In genomic region chr3:95667521-95667920, GRCm38 (mm10) we compare ENCODE assay signal across 7 mouse cellular contexts. TPM values are rescaled to one million over a fixed set of nuclear protein-coding genes. Genes with fewer than 3 reads are reported as not detected.
DNase-seq lines count a peak whose midpoint lies in the region; ATAC-seq lines count a peak whose summit lies in the region.

No protein-coding gene starts in this region.

- H3K36me3 ChIP-seq in lung, embryonic 16.5 days (ENCODE audit: control insufficient read depth, insufficient read depth, low read length), result peaks cover 20% of the 10 kb centered on the region
- H3K36me3 ChIP-seq in embryonic facial prominence, embryonic 15.5 days, result peaks cover 46% of the 10 kb centered on the region
- H3K36me3 ChIP-seq in intestine, embryonic 15.5 days, result peaks cover 8% of the 10 kb centered on the region; the same call in 1 of the 2 replicates
- H3K36me3 ChIP-seq in neural tube, embryonic 15.5 days, result peaks cover 21% of the 10 kb centered on the region

- 23% methylated on average over 4 of the region's 4 CpGs for WGBS in lung, embryonic 16.5 days
- 44% methylated on average over 4 of the region's 4 CpGs for WGBS in embryonic facial prominence, embryonic 15.5 days
- 35% methylated on average over 4 of the region's 4 CpGs for WGBS in intestine, embryonic 15.5 days
- 57% methylated on average over 4 of the region's 4 CpGs for WGBS in neural tube, embryonic 15.5 days

- H3K27ac ChIP-seq in lung, embryonic 16.5 days (ENCODE audit: low read length), result peak overlapping the region; percentile 97
- H3K27ac ChIP-seq in embryonic facial prominence, embryonic 15.5 days (replicated peaks), result peak overlapping the region; percentile 84
- H3K27ac ChIP-seq in intestine, embryonic 15.5 days, result peak overlapping the region; percentile 72
- peak overlapping the region; percentile 76 for H3K27ac ChIP-seq in neural tube, embryonic 15.5 days (replicated peaks)

- H3K9me3 ChIP-seq in lung, embryonic 16.5 days (ENCODE audit: control insufficient read depth, low read length), result no peaks in the 10 kb centered on the region
- no peaks in the 10 kb centered on the region for H3K9me3 ChIP-seq in embryonic facial prominence, embryonic 15.5 days (replicated peaks)
- H3K9me3 ChIP-seq in intestine, embryonic 15.5 days, result no peaks in the 10 kb centered on the region
- H3K9me3 ChIP-seq in neural tube, embryonic 15.5 days (replicated peaks), result no peaks in the 10 kb centered on the region

- H3K4me2 ChIP-seq in lung, embryonic 16.5 days (ENCODE audit: low read depth, low read length), result peak overlapping the region; percentile 25; the same call in 1 of the 2 replicates
- no peak overlapping the region for H3K4me2 ChIP-seq in embryonic facial prominence, embryonic 15.5 days (replicated peaks)
- 0 out of 2 replicates have a peak overlapping the region, but pooled peaks have one; percentile 22 for H3K4me2 ChIP-seq in intestine, embryonic 15.5 days (replicated peaks)
- peak overlapping the region; percentile 1; the same call in 1 of the 2 replicates for H3K4me2 ChIP-seq in neural tube, embryonic 15.5 days

- ATAC-seq in lung, embryonic 16.5 days (ENCODE audit: low read depth), result peak; percentile 8; the same call in 1 of the 2 replicates
- ATAC-seq in embryonic facial prominence, embryonic 15.5 days (ENCODE audit: insufficient number of reproducible peaks, low FRiP score, low TSS enrichment, low read depth), result no peak
- no peak for ATAC-seq in intestine, embryonic 15.5 days
- no peak for ATAC-seq in neural tube, embryonic 15.5 days (ENCODE audit: low FRiP score)

- H3K4me1 ChIP-seq in lung, embryonic 16.5 days (replicated peaks; ENCODE audit: control insufficient read depth, insufficient read depth, low read length), result peaks cover 54% of the 10 kb centered on the region
- H3K4me1 ChIP-seq in embryonic facial prominence, embryonic 15.5 days, result peaks cover 51% of the 10 kb centered on the region
- peaks cover 58% of the 10 kb centered on the region for H3K4me1 ChIP-seq in intestine, embryonic 15.5 days (replicated peaks)
- peaks cover 57% of the 10 kb centered on the region for H3K4me1 ChIP-seq in neural tube, embryonic 15.5 days

- peak overlapping the region; percentile 53 for H3K9ac ChIP-seq in lung, embryonic 16.5 days (ENCODE audit: low read length)
- H3K9ac ChIP-seq in embryonic facial prominence, embryonic 15.5 days, result no peak overlapping the region
- H3K9ac ChIP-seq in intestine, embryonic 15.5 days, result no peak overlapping the region; the same call in 1 of the 2 replicates
- H3K9ac ChIP-seq in neural tube, embryonic 15.5 days (replicated peaks), result no peak overlapping the region; the same call in 1 of the 2 replicates

- no peak for DNase-seq in lung, postnatal 36 days
- no peak for DNase-seq in layer of hippocampus, postnatal 14 days (ENCODE audit: low spot score in 2 of 2)
- DNase-seq in cerebellum, adult 18-20 months, result no peak

- no peak overlapping the region for H3K4me3 ChIP-seq in lung, embryonic 16.5 days (ENCODE audit: low read length)
- no peak overlapping the region for H3K4me3 ChIP-seq in embryonic facial prominence, embryonic 15.5 days (replicated peaks)
- no peak overlapping the region for H3K4me3 ChIP-seq in intestine, embryonic 15.5 days (replicated peaks)
- H3K4me3 ChIP-seq in neural tube, embryonic 15.5 days (replicated peaks), result no peak overlapping the region

- no peaks in the 10 kb centered on the region for H3K27me3 ChIP-seq in lung, embryonic 16.5 days (ENCODE audit: control insufficient read depth, insufficient read depth, low read depth, low read length)
- no peaks in the 10 kb centered on the region for H3K27me3 ChIP-seq in embryonic facial prominence, embryonic 15.5 days
- no peaks in the 10 kb centered on the region for H3K27me3 ChIP-seq in intestine, embryonic 15.5 days (replicated peaks)
- H3K27me3 ChIP-seq in neural tube, embryonic 15.5 days (replicated peaks), result no peaks in the 10 kb centered on the region

RNA-seq across cellular contexts. Expression of gene Mcl1, which starts 8.9 kb away (rescaled TPM):
- 23.1 and 31.7 TPM in 2 replicates for polyA plus RNA-seq in lung, embryonic 16.5 days (2015; fragmentation: Nextera tagmentation; extraction: Ambion mirVana)
- polyA plus RNA-seq in embryonic facial prominence, embryonic 15.5 days (2015; fragmentation: Nextera tagmentation; extraction: Ambion mirVana), result 51.8 and 55.4 TPM in 2 replicates
- polyA plus RNA-seq in intestine, embryonic 15.5 days (2015; fragmentation: Nextera tagmentation; extraction: Ambion mirVana), result 50.5 and 52.3 TPM in 2 replicates
- 41.4 and 42.0 TPM in 2 replicates for polyA plus RNA-seq in neural tube, embryonic 15.5 days (2015; fragmentation: Nextera tagmentation; extraction: Ambion mirVana)
- 10 to 100 TPM; 64.6 to 65.1 TPM for total RNA-seq in layer of hippocampus, postnatal 14 days (2021)

RNA-seq across cellular contexts. Expression of gene Adamtsl4, which starts 20.2 kb away (rescaled TPM):
- polyA plus RNA-seq in lung, embryonic 16.5 days (2015; fragmentation: Nextera tagmentation; extraction: Ambion mirVana), result 4.4 and 5.5 TPM in 2 replicates
- 3.8 and 4.2 TPM in 2 replicates for polyA plus RNA-seq in embryonic facial prominence, embryonic 15.5 days (2015; fragmentation: Nextera tagmentation; extraction: Ambion mirVana)
- 2.3 and 3.0 TPM in 2 replicates for polyA plus RNA-seq in intestine, embryonic 15.5 days (2015; fragmentation: Nextera tagmentation; extraction: Ambion mirVana)
- 1.3 and 1.6 TPM in 2 replicates for polyA plus RNA-seq in neural tube, embryonic 15.5 days (2015; fragmentation: Nextera tagmentation; extraction: Ambion mirVana)
- total RNA-seq in layer of hippocampus, postnatal 14 days (2021), result 1 to 10 TPM; 3.0 to 4.1 TPM

RNA-seq across cellular contexts. Expression of gene Ensa, which starts 42.7 kb away (rescaled TPM):
- 61.6 and 65.0 TPM in 2 replicates for polyA plus RNA-seq in lung, embryonic 16.5 days (2015; fragmentation: Nextera tagmentation; extraction: Ambion mirVana)
- 74.8 and 77.9 TPM in 2 replicates for polyA plus RNA-seq in embryonic facial prominence, embryonic 15.5 days (2015; fragmentation: Nextera tagmentation; extraction: Ambion mirVana)
- 65.1 and 69.0 TPM in 2 replicates for polyA plus RNA-seq in intestine, embryonic 15.5 days (2015; fragmentation: Nextera tagmentation; extraction: Ambion mirVana)
- 102 and 109 TPM in 2 replicates for polyA plus RNA-seq in neural tube, embryonic 15.5 days (2015; fragmentation: Nextera tagmentation; extraction: Ambion mirVana)
- 100 to 1,000 TPM; 288 to 297 TPM for total RNA-seq in layer of hippocampus, postnatal 14 days (2021)
